ENCODE assay signal across 9 mouse cellular contexts in genomic region chr8:127070225-127070624, GRCm38 (mm10). TPM values are rescaled to one million over a fixed set of nuclear protein-coding genes. Genes with fewer than 3 reads are reported as not detected.
DNase-seq lines count a peak whose midpoint lies in the region; ATAC-seq and TF ChIP-seq lines count a peak whose summit lies in the region.
"Had no signal": no experiment of that assay in that cellular context is flagged by ENCODE, and none has a peak within 500 bp of the region (broad histone marks: within the 10 kb centered on the region; RNA-seq: fewer than 3 reads in every experiment).

No protein-coding gene starts in this region.

- ATAC-seq in intestine, embryonic 14.5 days (replicated peaks; ENCODE audit: low FRiP score, low TSS enrichment, low read depth) = peak; percentile 65; the same call in 1 of the 2 replicates
- no peak for ATAC-seq in intestine, postnatal 0 days

- H3K4me2 ChIP-seq in intestine, embryonic 14.5 days (ENCODE audit: low read length) = no peak overlapping the region
- H3K4me2 ChIP-seq in intestine, postnatal 0 days (replicated peaks; ENCODE audit: low read depth) = no peak overlapping the region

- H3K9me3 ChIP-seq in intestine, embryonic 14.5 days (ENCODE audit: control insufficient read depth, low read length) = no peaks in the 10 kb centered on the region
- H3K9me3 ChIP-seq in intestine, postnatal 0 days (ENCODE audit: control insufficient read depth) = no peaks in the 10 kb centered on the region

- TF ChIP-seq POLR2A in kidney, adult 2 months (IDR thresholded peaks at IDR 0.05; ENCODE audit: low read depth, low read length) = no peak

- H3K27ac ChIP-seq in intestine, embryonic 14.5 days (ENCODE audit: low read depth) = peak overlapping the region; percentile 36; the same call in 1 of the 2 replicates
- H3K27ac ChIP-seq in intestine, postnatal 0 days (ENCODE audit: low read depth, low read length) = no peak overlapping the region
- no peak overlapping the region for H3K27ac ChIP-seq in kidney, adult 2 months (ENCODE audit: insufficient read depth, low read depth, low read length)

- H3K4me1 ChIP-seq in intestine, embryonic 14.5 days (replicated peaks; ENCODE audit: control insufficient read depth, insufficient read depth, low read length) = peaks cover 67% of the 10 kb centered on the region
- peaks cover 18% of the 10 kb centered on the region; the same call in 1 of the 2 replicates for H3K4me1 ChIP-seq in intestine, postnatal 0 days (replicated peaks; ENCODE audit: control insufficient read depth, insufficient read depth, low read length)
- peaks cover 26% of the 10 kb centered on the region for H3K4me1 ChIP-seq in kidney, adult 2 months (ENCODE audit: control insufficient read depth, insufficient read depth, low read length)

- 45% methylated on average over 3 of the region's 3 CpGs for WGBS in intestine, embryonic 14.5 days
- WGBS in intestine, postnatal 0 days = 62% methylated on average over 3 of the region's 3 CpGs
- WGBS in kidney, adult 2 months = 50% methylated on average over 3 of the region's 3 CpGs

- no peaks in the 10 kb centered on the region for H3K27me3 ChIP-seq in intestine, embryonic 14.5 days (replicated peaks; ENCODE audit: control insufficient read depth, insufficient read depth, low read length)
- H3K27me3 ChIP-seq in intestine, postnatal 0 days (replicated peaks; ENCODE audit: control insufficient read depth, insufficient read depth, low read length) = no peaks in the 10 kb centered on the region
- no peaks in the 10 kb centered on the region for H3K27me3 ChIP-seq in kidney, adult 2 months (replicated peaks; ENCODE audit: control insufficient read depth, insufficient read depth, low read length)

- no peak overlapping the region for H3K9ac ChIP-seq in intestine, embryonic 14.5 days (ENCODE audit: low read length)
- H3K9ac ChIP-seq in intestine, postnatal 0 days (ENCODE audit: low read depth, low read length) = no peak overlapping the region

- H3K4me3 ChIP-seq in intestine, embryonic 14.5 days (ENCODE audit: low read depth, low read length) = no peak overlapping the region
- no peak overlapping the region for H3K4me3 ChIP-seq in intestine, postnatal 0 days (ENCODE audit: low read depth, low read length)
- no peak overlapping the region for H3K4me3 ChIP-seq in kidney, adult 2 months (ENCODE audit: insufficient read depth, low read depth, low read length)
- H3K4me3 ChIP-seq: erythroblast, embryonic 14.5 days had no signal

- TF ChIP-seq CTCF in intestine, postnatal 0 days (IDR thresholded peaks at IDR 0.05; ENCODE audit: low read depth) = no peak
- TF ChIP-seq CTCF in kidney, adult 2 months (conservative IDR thresholded peaks at IDR 0.05; ENCODE audit: insufficient read depth, insufficient read length, low read depth, low read length) = no peak

- peak; percentile 59 for DNase-seq in intestine, embryonic 14.5 days (ENCODE audit: low spot score)
- DNase-seq in adrenal gland, postnatal 14 days = peak; percentile 24
- DNase-seq in gastrocnemius, adult 18-20 months (ENCODE audit: low spot score) = peak; percentile 55
- peak; percentile 89 for DNase-seq in kidney, adult 2 months
- no peak for DNase-seq in layer of hippocampus, postnatal 36 days
- no peak for DNase-seq in yolk sac, embryonic 10.5 days (ENCODE audit: low spot score)
- no peak for DNase-seq in urinary bladder, postnatal 25 days (ENCODE audit: low spot score)

- no peaks in the 10 kb centered on the region for H3K36me3 ChIP-seq in intestine, embryonic 14.5 days (ENCODE audit: control insufficient read depth, insufficient read depth, low read length)
- no peaks in the 10 kb centered on the region for H3K36me3 ChIP-seq in intestine, postnatal 0 days (ENCODE audit: control insufficient read depth, insufficient read depth)
- H3K36me3 ChIP-seq in kidney, adult 2 months (ENCODE audit: control insufficient read depth, insufficient read depth, low read length) = no peaks in the 10 kb centered on the region

RNA-seq across cellular contexts. Expression of gene Pard3, which starts 6.5 kb away (rescaled TPM):
- polyA plus RNA-seq in intestine, embryonic 14.5 days (2014; fragmentation: Nextera tagmentation; extraction: Ambion mirVana) = 33.4 and 36.6 TPM in 2 replicates
- polyA plus RNA-seq in intestine, postnatal 0 days (2015; fragmentation: Nextera tagmentation; extraction: Ambion mirVana) = 12.5 and 14.2 TPM in 2 replicates
- total RNA-seq in adrenal gland, postnatal 14 days (2021) = 37.8 and 40.2 TPM in 2 replicates
- total RNA-seq in gastrocnemius, adult 18-20 months (2021) = 10 to 100 TPM; 27.7 to 28.5 TPM
- 51.2 and 56.6 TPM in 2 replicates for polyA plus RNA-seq in kidney, adult 2 months (2012; rRNA removed)
- total RNA-seq in layer of hippocampus, postnatal 36 days (2021) = 10 to 100 TPM; 19.7 to 32.0 TPM

Comparison
In these comparisons a context has a peak if more than half of its experiments do, and no peak if none do; other contexts are left out.
1. DNase-seq: peak in intestine, embryonic 14.5 days (single experiment), adrenal gland, postnatal 14 days (single experiment), gastrocnemius, adult 18-20 months (single experiment) and kidney, adult 2 months (single experiment); none in layer of hippocampus, postnatal 36 days (0 of 2), yolk sac, embryonic 10.5 days (single experiment) and urinary bladder, postnatal 25 days (single experiment).